Mouse (Mus musculus): ENCODE data around the gene Cd164l2.

Gene Cd164l2

DNA sequence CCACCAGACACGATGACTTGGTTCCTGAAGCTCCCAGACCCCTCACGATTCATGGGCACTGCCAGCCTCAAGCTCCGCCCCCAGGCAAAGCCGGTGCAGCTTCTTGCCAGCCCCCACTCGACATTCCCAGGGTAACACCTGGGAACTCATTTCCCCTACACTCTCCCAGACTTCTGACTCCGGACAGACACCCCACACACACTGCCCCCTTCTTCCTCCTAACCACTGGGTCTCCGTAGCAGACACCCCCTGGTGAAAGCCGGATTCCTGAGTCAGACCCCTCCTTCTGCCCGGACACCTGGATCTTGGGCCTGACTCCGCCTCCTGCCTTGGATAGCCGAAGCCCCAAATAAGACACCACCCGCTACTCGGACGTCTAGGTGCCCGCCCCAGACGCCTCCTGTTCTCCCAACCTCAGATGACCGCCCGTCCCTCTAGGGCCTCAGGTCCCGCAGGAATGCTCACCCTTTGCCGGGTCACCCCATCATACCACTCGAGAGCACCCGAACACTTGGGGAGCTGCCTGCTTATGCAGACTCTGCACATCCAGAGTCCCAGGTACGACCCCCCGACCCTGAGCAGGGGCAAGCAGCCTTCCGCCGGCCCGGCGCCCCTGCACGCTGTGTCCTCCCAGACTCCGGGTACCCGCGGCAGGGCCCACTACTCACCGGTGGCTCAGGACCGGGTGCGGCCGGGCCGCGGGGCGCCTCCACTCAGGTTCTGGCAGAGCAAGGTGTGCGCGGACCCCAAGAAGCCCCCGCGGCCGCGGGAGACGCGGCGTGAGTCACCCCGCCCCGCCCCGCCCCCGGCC is at the start of gene Cd164l2, which contains the start of gene Gpr3:
Gene Cd164l2, plus strand, starts transcription at position 381 of the 811 bp plus-strand sequence.
Gene Gpr3, minus strand, starts transcription at position 786 of the 811 bp plus-strand sequence.
- DNase-seq (ENCODE audit: low spot score in 2 of 2): no peak

DNA sequence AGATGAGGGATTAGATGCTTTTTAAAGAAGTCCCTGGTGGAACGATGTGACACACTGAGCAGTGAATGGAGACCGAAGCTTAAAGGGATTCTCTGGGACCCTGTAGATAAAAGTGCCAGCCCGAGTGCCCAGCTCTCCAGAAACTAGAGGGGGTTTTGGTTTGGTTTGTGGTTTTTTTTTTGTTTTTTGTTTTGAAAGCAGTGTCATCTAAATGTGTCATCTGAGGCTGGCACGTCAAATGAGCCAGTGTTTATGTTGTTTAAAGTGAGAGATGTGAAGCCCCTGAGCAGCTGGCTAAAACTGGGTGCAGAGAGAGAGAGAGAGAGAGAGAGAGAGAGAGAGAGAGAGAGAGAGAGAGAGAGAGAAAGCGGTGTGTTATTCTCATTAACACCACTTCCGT is 49.7 kb upstream of the Cd164l2 start:
- DNase-seq (ENCODE audit: low spot score in 2 of 2): no peak

DNA sequence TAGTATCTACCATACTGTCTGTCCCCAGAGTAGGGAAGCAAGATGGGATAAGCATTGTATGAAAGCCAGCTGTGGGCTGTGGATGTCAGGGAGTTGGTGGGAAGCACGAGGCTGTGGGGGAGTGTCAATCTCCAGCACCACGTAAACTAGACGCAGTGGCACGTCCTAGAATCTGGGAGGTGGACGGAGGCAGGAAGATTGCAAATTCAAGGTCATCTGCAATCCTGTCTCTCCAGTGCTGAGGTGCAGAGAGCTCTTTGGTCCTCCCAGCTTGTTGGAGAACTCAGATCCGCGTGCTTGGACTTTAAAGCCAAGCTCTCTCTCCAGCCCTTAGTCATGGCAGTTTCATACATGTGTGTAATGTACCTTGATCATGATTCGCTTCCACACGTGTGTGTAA is 45.2 kb upstream of the Cd164l2 start:
- no peak for DNase-seq (ENCODE audit: low spot score in 2 of 2)

DNA sequence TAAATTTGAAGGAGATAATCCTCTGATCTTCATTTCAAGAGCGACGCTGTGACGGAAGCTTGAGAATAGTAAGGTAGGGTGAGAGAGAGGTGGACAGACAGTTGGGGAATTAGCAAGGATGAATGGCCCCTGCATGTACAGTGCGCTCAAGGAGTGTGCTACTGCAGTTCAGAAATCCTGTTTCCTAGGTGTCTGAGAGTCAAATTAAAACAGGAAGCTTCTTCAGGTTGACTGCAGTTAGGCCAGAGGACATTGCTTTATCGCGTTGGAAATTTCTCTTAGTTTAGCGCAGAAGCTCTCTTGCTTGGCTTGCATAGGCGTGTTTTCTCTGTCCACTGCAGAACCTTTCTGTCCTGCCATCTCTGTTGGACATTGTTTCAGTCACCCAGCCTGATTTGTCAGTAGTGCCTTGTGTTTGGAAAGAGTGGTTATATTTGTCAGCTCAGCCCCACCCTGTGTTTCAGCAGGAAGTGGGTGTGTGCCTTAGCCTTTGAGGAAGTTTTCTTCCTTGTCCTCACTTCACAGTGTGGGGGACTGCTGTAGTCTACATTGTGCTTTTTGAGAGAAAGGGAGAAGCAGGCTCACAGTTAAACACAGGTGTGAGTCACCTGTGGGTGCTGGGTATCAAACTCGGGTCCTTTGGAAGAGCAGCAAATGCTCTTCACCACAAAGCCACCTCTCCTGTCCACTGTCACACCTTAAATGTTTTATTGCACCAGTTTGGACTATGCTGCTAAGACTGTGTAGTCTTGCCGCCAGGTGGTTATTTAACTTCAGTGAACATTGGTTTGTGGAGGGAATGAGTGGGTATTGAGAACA is 42.5 kb upstream of the Cd164l2 start:
- DNase-seq (ENCODE audit: low spot score in 2 of 2): no peak

DNA sequence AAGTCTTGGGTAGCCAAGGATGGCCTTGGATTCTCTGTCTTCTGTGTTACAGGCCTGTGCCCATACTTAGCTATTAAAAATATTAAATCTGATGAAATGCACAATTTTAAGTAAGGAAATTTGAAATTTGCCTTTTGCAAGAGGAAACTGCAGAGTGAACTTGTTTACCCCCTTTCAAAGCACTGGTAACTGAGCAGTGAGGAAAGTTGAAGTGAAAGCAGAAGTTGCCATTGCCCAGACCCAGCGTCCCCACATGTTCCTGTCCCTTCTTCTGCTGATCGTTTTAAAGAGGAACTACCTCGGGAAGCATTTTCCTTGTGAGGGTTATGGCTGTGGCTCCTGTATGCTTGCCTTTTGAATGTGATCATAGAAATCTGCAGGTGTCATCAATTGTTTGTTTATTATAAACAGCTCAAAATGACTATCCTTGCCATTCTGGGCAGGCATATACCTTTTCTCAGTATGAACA is 41.8 kb upstream of the Cd164l2 start:
- DNase-seq (ENCODE audit: low spot score in 2 of 2): no peak

DNA sequence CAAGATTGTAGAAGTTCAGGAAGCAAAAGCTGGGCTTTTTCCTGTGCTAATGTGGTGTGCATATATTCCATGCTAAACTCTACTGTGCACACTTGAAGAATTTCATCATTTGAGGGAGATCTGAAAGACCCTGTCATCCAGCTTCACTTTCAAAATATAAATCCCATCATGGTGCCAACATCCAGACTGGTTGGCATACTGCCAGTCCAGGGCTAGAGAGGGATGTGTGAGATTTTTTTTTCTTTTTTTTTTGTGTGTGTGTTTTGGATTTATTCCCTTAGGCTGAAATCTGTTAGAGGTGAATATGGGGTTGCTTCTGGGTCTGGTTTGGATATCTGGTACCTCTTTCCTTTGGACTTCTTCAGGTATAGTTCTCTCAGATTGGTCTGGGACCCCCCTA is 41.3 kb upstream of the Cd164l2 start:
- no peak for DNase-seq (ENCODE audit: low spot score in 2 of 2)

DNA sequence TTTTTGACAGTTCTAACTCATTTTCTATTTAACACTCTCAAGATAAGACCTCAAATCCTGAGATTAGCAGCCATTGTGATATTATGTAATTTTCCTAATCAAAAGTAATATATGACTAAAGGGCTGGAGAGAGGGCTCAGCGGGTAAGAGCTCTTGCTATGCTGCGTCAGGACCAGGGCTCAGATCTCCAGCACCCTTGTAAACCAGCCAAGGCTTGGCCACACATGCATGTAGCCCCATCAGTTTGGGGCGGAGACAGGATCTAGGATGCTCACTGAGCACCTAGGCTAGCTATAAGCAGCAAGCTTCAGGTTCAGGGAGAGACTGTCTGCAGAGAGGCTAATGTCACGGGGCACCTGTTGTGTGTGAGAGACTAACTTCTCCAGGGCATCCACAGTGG is 39.5 kb upstream of the Cd164l2 start:
- DNase-seq (ENCODE audit: low spot score in 2 of 2): no peak

DNA sequence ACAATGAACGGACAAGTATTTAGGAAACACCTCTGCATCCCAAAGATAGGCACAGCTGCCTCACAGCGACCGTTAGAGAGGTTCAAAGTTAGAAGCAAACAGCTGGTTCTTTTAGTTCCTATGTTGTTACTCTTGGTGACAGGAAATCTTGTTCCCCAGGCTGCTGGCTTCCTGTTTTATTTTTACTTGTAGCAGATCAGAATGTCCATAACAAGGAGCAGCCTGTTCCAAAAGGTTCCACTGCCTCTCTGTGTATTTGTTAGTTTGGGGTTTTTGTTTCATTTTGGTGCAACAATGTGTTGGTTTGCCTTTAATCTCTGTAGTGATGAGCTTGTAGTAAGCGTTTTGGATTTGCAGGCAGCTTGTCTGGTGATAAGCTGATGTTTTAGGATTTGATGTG is 37.6 kb upstream of the Cd164l2 start:
- no peak for DNase-seq (ENCODE audit: low spot score in 2 of 2)

DNA sequence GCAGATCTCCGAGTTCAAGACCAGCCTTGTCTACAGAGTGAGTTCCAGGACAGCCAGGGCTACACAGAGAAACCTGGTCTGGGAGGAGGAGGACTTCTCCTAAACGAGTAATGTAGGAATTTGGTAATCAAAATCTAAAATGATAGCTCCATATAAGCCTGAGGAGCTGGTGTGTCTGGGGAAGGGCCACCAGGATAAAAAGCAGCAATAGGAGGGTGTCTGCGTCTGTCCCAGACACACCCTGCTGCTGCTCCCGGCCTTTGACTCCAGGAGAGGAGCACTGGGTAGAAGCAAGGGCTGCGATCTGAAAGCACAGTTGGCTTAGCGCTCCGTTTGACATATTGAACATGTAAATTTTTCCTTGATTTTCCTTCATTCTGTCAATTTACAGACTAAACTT is 36.7 kb upstream of the Cd164l2 start:
- DNase-seq (ENCODE audit: low spot score in 2 of 2): no peak

DNA sequence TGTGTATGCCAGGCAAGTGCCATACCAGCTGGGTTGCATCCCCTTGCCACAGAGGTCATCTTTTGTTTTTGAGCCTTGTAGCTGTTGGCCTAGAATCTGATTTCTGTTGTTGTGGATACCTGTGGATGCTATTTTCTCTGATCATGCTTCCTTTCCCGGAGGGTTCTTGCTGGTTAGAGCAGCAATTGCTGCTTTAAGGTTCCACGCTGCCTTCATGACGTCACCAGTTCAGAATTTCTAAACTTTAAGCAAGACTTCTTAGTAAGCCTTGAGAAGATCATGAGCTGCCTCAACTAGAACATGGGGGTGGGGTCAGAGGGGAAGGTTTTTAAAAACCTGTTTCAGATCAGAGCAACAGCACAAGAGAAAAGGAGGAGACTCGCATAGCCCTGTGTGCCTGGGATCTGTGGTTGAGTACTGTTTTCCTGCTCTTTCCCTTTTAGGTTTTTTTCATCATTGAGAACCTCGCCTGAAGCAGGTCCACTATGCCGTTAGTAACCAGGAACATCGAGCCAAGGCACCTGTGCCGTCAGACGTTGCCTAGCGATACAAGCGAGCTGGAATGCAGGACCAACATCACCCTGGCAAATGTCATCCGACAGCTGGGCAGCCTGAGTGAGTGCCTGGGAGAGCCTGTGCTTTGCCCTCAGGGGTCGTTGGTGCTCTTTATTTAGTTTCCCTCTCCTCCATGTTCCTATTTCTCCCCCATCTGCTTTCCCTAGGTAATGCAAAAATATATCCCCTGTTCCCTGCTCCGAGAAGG is 35.8 kb upstream of the Cd164l2 start:
- DNase-seq (ENCODE audit: low spot score in 2 of 2): no peak

DNA sequence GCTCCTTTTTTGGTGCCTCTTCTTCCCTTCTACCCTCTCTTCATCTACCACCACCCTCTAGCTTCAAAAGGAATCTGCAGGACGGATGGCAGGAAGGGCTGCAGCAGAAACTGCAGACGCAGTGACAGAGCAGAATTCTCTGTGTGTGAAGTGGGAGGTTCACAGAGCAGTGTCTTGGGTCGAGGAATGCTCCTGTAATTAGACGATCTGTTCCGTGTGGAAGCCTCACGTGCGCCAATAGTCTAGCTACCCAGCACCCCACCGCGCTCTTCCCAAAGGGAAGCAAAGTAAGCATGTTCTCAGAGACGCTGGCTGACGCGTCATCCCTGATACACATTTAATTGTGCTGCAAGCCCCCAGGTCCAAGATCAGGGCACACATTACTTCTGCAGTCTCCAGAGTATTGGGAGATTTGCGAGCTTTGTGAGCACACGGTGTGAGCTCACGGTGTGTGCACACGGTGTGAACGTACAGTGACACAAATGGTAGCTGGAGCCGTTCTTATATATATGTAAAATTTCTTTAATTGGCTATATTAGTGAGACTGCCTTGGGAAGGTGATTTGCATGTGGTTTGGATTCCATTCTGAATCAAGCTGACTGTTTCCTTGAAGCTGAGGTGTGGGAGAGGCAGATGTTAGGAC is 35.0 kb upstream of the Cd164l2 start:
- DNase-seq (ENCODE audit: low spot score in 2 of 2): no peak

DNA sequence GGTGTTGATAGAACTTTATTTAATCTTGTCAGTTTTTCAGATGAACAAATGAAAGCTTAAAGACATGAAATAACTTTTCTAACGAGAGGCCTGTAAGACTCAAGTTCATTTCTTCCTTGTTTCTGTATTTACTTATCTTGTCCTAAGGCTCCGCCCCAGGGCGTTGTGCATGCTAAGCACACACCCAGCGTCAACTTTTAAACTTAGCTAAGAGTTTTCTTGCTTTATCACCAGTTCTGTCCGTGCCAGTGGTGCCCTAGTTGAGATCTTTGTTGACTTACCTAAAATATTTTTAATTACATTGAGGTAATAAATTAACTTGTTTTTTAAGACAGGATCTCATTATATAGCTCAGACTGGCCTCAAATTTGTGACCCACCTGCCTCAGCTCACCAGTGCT is 33.6 kb upstream of the Cd164l2 start:
- no peak for DNase-seq (ENCODE audit: low spot score in 2 of 2)

DNA sequence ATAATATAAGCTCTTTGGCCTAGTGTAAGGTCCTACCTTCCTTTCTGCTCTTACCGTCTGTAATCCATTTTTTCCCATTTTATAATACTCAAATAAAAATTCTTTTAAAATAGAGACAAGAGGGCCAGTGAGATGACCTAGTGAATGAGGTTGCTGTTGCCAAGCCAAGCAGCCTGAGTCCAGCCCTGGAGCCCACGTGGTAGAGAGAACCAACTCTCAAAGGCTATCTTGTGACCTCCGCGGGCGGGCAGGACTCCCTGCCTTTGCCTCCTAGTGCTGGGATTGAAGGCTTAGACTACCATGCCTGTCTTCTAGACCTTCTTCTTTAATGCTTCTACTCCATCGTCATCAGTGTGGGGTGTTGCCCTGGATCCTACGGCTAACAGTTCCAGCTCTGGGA is 32.7 kb upstream of the Cd164l2 start:
- DNase-seq (ENCODE audit: low spot score in 2 of 2): no peak

DNA sequence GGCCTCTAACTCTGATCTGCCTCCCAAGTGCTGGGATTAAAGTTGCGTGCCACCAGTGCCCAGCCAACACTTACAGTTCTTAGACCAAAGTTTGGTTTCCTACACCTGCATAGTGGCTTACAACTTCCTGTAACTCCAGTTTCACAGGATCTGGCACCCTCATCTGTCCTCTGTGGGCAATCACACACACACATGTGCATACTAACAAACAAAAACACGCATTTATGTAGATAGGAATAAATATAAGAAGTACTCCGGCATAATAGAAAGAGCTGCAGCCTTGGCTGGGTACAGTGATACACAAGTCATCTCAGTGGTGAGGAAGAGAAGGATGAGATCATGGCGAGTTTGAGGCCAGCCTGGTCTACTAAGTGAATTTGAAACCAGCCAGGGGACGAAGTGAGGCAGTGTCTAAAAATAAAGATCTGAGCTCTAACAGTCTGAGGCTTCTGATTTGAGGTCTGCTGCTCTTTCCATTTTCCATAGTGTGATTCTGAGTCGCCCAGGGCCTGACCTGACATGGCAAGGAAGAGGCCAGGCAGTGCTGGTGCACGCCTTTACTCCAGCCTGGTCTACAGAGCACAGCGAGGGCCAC is 29.4 kb upstream of the Cd164l2 start:
- no peak for DNase-seq (ENCODE audit: low spot score in 2 of 2)

DNA sequence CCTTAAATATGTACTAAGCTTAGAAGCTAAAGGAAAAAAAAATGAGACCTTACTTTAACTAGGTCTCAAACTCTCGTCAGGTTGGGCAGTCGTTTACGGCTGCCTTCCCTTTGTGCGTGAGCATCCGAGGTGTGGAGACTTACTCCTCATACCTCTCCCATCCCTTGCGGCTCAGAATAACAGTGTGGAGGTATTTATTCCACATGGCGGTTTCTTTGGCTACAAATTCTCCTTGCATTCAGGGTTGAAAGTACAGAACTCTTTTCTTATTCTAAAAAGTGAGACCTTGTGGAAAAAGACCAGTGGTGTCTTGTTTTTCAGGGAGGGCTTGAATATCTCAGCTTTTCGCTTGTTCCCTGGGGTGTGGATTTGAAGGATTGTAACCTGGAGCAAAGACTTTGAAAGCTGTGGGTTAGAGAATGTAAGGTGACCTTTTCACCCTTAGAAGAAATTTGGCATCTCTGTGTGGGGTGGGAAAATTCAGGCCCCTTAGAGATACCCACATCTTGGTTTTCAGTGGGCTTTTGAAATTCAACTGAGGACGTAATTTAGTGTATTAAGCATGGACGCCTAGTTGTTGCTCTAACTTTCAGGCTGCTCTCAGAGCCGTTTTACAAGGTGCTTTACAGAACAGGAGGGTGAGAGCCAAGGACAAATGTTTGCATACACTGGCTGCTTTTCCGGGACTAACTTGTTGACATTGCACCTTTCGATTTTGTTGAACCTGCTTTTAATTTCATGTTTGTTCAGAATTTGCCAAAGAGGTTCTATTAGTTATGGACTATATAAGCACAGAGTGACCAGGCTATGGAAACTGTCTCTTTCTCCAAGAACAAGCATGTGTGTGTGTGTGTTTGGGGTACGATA is 27.7 kb upstream of the Cd164l2 start:
- no peak for DNase-seq (ENCODE audit: low spot score in 2 of 2)

DNA sequence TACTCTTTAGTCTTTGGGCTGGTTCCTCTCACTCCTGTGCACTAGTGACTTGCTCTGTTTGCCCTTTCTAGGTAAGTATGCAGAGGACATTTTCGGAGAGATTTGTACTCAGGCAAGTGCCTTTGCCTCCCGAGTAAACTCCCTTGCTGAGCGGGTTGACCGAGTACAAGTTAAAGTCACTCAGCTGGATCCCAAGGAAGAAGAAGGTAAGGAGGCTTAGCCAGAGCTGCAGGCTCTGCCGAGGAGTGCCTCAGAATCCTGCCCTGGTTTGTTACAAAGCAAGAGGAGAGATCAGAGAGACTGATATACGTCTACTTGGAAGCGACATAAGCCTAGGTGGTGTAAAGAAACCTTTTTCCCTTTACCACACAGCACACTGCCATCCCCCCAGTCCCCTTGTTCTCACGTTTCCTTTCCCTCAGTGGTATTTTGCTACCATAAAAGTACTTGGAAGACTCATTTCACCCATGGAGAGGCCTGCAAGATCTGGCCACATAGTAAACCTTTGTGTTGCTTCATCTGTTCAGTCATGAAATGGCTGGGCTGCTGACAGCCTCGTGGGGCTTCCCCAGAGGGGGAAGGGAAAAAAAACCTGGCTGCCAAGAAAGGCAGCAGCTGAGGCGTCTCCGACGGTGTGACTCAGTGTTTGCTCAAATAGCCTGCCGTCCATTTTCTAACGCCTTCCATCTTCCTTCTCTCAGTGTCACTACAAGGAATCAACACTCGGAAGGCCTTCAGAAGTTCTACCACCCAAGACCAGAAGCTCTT is 26.8 kb upstream of the Cd164l2 start:
- DNase-seq (ENCODE audit: low spot score in 2 of 2): no peak

DNA sequence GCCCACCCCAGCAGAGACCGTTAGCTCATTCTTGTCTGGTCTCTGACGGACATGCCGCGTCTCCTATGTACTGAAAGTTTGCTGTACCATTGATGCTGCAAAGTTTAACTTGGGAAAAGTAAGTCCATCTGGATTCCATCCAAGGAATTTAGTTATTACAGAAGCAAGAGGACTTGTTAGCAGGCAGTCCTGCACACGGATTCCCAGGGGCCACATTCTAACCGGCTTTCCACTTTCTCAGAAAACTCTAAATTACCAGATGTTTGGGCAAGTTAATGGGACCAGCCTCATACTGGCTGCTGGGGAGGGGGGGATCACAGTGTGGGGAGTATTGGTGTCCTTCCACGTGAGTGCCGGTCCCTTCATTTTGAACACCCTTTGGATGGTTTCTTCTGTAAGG is 26.0 kb upstream of the Cd164l2 start:
- DNase-seq (ENCODE audit: low spot score in 2 of 2): no peak

DNA sequence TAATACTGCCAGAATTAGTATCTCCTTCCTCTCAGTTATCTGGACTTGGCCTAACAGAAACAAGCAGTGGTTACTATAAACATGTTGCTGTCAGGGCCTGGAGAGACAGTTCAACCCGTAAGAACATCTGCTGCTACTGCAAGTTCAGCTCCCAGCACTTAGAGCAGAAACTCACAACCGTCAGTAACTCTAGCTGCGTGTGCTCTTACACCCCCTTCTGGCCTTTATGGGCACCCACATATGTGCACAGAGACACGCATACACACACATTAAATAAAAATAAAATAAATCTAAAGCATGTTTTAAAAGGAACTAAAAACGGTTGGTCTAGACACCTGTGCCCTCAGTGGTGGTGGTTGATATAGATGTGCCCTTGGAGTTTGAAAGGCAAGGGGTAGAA is 25.1 kb upstream of the Cd164l2 start:
- no peak for DNase-seq (ENCODE audit: low spot score in 2 of 2)

DNA sequence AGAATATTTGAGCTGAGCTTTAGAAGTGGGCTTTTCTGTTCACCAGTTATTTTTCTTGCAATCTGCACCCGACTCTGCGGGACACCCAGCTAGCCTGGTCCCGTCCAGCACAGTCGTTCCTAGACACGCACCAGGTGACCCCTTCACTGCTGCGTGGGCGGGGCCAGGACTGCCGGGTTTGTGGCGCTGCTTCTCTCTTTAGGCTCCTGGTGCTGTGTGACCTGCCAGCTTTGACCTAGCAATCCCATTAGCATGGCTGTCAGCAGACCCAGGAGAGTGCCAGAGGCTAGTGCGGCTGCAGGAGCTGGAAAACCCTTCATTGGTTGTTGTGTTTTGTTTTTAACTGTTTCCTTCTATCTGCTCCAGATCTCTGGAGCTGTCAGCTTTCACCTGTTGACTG is 22.5 kb upstream of the Cd164l2 start:
- DNase-seq (ENCODE audit: low spot score in 2 of 2): no peak

DNA sequence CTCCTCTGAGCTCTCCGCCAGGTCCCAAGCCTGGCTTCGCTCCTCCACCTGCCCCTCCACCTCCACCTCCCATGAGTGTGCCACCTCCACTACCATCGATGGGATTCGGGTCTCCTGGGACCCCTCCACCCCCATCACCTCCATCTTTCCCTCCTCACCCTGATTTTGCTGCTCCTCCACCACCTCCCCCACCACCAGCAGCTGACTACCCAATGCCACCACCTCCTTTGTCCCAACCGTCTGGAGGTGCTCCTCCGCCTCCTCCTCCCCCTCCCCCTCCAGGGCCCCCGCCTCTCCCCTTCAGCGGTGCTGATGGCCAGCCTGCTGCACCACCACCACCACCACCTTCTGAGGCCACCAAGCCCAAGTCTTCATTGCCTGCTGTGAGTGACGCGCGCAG is 17.4 kb upstream of the Cd164l2 start:
- no peak for DNase-seq (ENCODE audit: low spot score in 2 of 2)

Measured in right cerebral cortex, postnatal 36 days (tissue).